Mouse (Mus musculus) frontal cortex, adult 2 months (tissue): ENCODE data around the gene Abcg1. TPM values are rescaled to one million over a fixed set of nuclear protein-coding genes. Genes with fewer than 3 reads are reported as not detected.
A peak's percentile ranks its signal among the peaks of the same experiment; 100 is the strongest.

ENCODE experiments used
- DNase-seq, 2 experiments: peaks; one replicate each; pipeline ENCODE4 v3.0.0; 2022; ENCODE audit warnings: low spot score in 1 of 2; ENCODE audit errors: extremely low spot score in 1 of 2
- polyA plus RNA-seq: library from polyadenylated mRNA; depleted of rRNA; stranded (reverse); fragments of >200 nt; gene quantifications from 2 replicates; pipeline ENCODE4 v1.2.3, GENCODE M21; 2012

Gene Abcg1
- polyA plus RNA-seq, 1 experiment = 29.5 TPM

- no peak for DNase-seq
These were observed 17.8 kb upstream of the Abcg1 start for GRCm38 (mm10) chr17:31039626-31040025.

GRCm38 (mm10) chr17:31040421-31040820, 17.1 kb upstream of the Abcg1 start:
- DNase-seq = no peak

- DNase-seq = no peak
These were observed 14.7 kb upstream of the Abcg1 start for GRCm38 (mm10) chr17:31042751-31043150.

- peak in 1 of 2 experiments; percentile 49 for DNase-seq
These were observed 643 bp downstream of the Abcg1 start for GRCm38 (mm10) chr17:31057891-31058744.

GRCm38 (mm10) chr17:31058745-31059085, 1.2 kb downstream of the Abcg1 start:
- DNase-seq = peak; percentile 82 to 91

- DNase-seq = no peak
These were observed 2.7 kb downstream of the Abcg1 start for GRCm38 (mm10) chr17:31060196-31060587.

GRCm38 (mm10) chr17:31060588-31061345, 3.3 kb downstream of the Abcg1 start:
- DNase-seq = no peak

GRCm38 (mm10) chr17:31061346-31062095, 4.0 kb downstream of the Abcg1 start:
- DNase-seq = no peak

- DNase-seq = no peak
These were observed 8.6 kb downstream of the Abcg1 start for GRCm38 (mm10) chr17:31066058-31066457.

- DNase-seq = peak in 1 of 2 experiments; percentile 58
These were observed 9.6 kb downstream of the Abcg1 start for GRCm38 (mm10) chr17:31067051-31067450.

- DNase-seq = no peak
These were observed 11.6 kb downstream of the Abcg1 start for GRCm38 (mm10) chr17:31069121-31069520.

GRCm38 (mm10) chr17:31069845-31070244, 12.4 kb downstream of the Abcg1 start:
- DNase-seq = no peak

- no peak for DNase-seq
These were observed 13.1 kb downstream of the Abcg1 start for GRCm38 (mm10) chr17:31070403-31071185.

- DNase-seq = no peak
These were observed 14.2 kb downstream of the Abcg1 start for GRCm38 (mm10) chr17:31071421-31072301.

- no peak for DNase-seq
These were observed 15.4 kb downstream of the Abcg1 start for GRCm38 (mm10) chr17:31072872-31073271.

GRCm38 (mm10) chr17:31073273-31074052, 16.0 kb downstream of the Abcg1 start:
- peak; percentile 74 to 86 for DNase-seq

GRCm38 (mm10) chr17:31074053-31074590, 16.6 kb downstream of the Abcg1 start:
- no peak for DNase-seq

GRCm38 (mm10) chr17:31074666-31075065, 17.2 kb downstream of the Abcg1 start:
- DNase-seq = no peak
